Mouse (Mus musculus): ENCODE results near the gene Irf2bp2. TPM values are rescaled to one million over a fixed set of nuclear protein-coding genes. Genes with fewer than 3 reads are reported as not detected.
A peak's percentile ranks its signal among the peaks of the same experiment; 100 is the strongest.

Irf2bp2 gene
- polyA plus RNA-seq, 1 experiment from 2014 or later: 11.5 TPM

GRCm38 (mm10) chr8:126551871-126552270 is 41.9 kb downstream of the Irf2bp2 start:
- no peaks in the 10 kb centered on the region for H3K9me3 ChIP-seq (ENCODE audit: control insufficient read depth, low read length)
- H3K4me2 ChIP-seq (ENCODE audit: low read depth, low read length): no peak overlapping the region
- H3K9ac ChIP-seq (ENCODE audit: low read depth, low read length): no peak overlapping the region
- no peak for ATAC-seq
- H3K27me3 ChIP-seq (replicated peaks; ENCODE audit: control insufficient read depth, insufficient read depth, low read length): no peaks in the 10 kb centered on the region
- H3K4me3 ChIP-seq (ENCODE audit: low read length): no peak overlapping the region
- no peaks in the 10 kb centered on the region for H3K36me3 ChIP-seq (ENCODE audit: control insufficient read depth, insufficient read depth, low read length)
- no peak overlapping the region for H3K27ac ChIP-seq (ENCODE audit: low read length)
- 85% methylated on average over 4 of the region's 4 CpGs for WGBS
- 0 out of 2 replicates have a peak, but pooled peaks cover 3% of the 10 kb centered on the region for H3K4me1 ChIP-seq (ENCODE audit: control insufficient read depth, insufficient read depth, low read length)

- no peaks in the 10 kb centered on the region for H3K9me3 ChIP-seq (ENCODE audit: control insufficient read depth, low read length)
- H3K4me2 ChIP-seq (ENCODE audit: low read depth, low read length): no peak overlapping the region
- no peak overlapping the region for H3K9ac ChIP-seq (ENCODE audit: low read depth, low read length)
- WGBS: 66% methylated on average over 5 of the region's 5 CpGs
- H3K4me1 ChIP-seq (ENCODE audit: control insufficient read depth, insufficient read depth, low read length): 0 out of 2 replicates have a peak, but pooled peaks cover 3% of the 10 kb centered on the region
- H3K4me3 ChIP-seq (ENCODE audit: low read length): no peak overlapping the region
- ATAC-seq: peak; percentile 16; the same call in 1 of the 2 replicates
- no peak overlapping the region for H3K27ac ChIP-seq (ENCODE audit: low read length)
- H3K27me3 ChIP-seq (replicated peaks; ENCODE audit: control insufficient read depth, insufficient read depth, low read length): no peaks in the 10 kb centered on the region
- no peaks in the 10 kb centered on the region for H3K36me3 ChIP-seq (ENCODE audit: control insufficient read depth, insufficient read depth, low read length)
Measured at GRCm38 (mm10) chr8:126550944-126551357, 42.8 kb downstream of the Irf2bp2 start.

- no peak overlapping the region for H3K4me3 ChIP-seq (ENCODE audit: low read length)
- 49% methylated on average over 3 of the region's 3 CpGs for WGBS
- no peak; the same call in 1 of the 2 replicates for ATAC-seq
- no peaks in the 10 kb centered on the region for H3K36me3 ChIP-seq (ENCODE audit: control insufficient read depth, insufficient read depth, low read length)
- no peaks in the 10 kb centered on the region for H3K27me3 ChIP-seq (replicated peaks; ENCODE audit: control insufficient read depth, insufficient read depth, low read length)
- H3K9ac ChIP-seq (ENCODE audit: low read depth, low read length): no peak overlapping the region
- H3K27ac ChIP-seq (ENCODE audit: low read length): no peak overlapping the region
- 0 out of 2 replicates have a peak, but pooled peaks cover 3% of the 10 kb centered on the region for H3K4me1 ChIP-seq (ENCODE audit: control insufficient read depth, insufficient read depth, low read length)
- H3K9me3 ChIP-seq (ENCODE audit: control insufficient read depth, low read length): no peaks in the 10 kb centered on the region
- no peak overlapping the region for H3K4me2 ChIP-seq (ENCODE audit: low read depth, low read length)
Measured at GRCm38 (mm10) chr8:126547841-126548240, 45.9 kb downstream of the Irf2bp2 start.

DNA sequence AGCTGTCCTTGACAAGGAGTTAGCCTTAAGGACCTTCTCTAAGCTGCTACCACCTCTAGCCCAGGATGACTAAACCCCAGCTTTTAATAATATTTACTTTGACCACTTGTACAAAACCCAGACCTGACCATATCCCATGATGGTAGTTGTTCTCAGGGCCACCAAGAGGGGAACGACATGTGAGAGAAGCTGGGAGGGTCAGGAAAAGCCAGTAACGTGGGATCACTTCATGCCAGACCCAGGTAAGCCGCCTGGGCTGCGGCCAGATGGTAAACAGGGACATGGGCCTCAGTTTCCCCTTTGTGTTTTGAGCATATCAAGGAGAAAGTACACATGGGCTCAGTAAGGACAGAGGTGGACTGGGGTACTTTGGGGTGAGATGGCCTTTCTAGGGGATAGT is 46.4 kb downstream of the Irf2bp2 start:
- H3K4me2 ChIP-seq (ENCODE audit: low read depth, low read length): no peak overlapping the region
- 78% methylated on average over 4 of the region's 4 CpGs for WGBS
- no peak overlapping the region for H3K9ac ChIP-seq (ENCODE audit: low read depth, low read length)
- ATAC-seq: no peak
- H3K4me1 ChIP-seq (ENCODE audit: control insufficient read depth, insufficient read depth, low read length): 0 out of 2 replicates have a peak, but pooled peaks cover 3% of the 10 kb centered on the region
- no peaks in the 10 kb centered on the region for H3K9me3 ChIP-seq (ENCODE audit: control insufficient read depth, low read length)
- no peak overlapping the region for H3K27ac ChIP-seq (ENCODE audit: low read length)
- H3K36me3 ChIP-seq (ENCODE audit: control insufficient read depth, insufficient read depth, low read length): no peaks in the 10 kb centered on the region
- no peak overlapping the region for H3K4me3 ChIP-seq (ENCODE audit: low read length)
- H3K27me3 ChIP-seq (replicated peaks; ENCODE audit: control insufficient read depth, insufficient read depth, low read length): no peaks in the 10 kb centered on the region

DNA sequence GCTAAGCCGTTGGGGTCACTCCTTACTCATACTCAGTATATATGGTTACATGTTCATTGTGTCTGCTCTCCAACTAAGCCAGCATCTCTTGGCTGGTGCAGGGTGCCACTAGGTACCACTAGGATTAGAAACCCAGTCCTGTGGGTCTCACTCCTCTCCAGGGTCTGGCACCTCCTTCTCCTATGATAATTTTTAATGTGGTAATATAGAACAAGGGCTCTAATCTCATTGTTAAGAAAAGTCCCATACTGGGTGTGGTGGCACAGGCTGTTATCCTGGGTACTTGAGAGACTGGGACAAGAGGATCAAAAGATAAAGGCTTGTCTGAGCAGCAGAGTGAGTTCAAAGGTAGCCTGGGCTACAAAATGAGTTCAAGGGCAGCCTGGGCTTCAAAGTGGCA is 47.3 kb downstream of the Irf2bp2 start:
- ATAC-seq: no peak

GRCm38 (mm10) chr8:126543407-126543806 is 50.4 kb downstream of the Irf2bp2 start:
- Histone ChIP-seq H3K9ac (ENCODE audit: low read depth, low read length) (no peak overlapping the region), H3K9me3 (ENCODE audit: control insufficient read depth, low read length) (no peaks in the 10 kb centered on the region), H3K36me3 (ENCODE audit: control insufficient read depth, insufficient read depth, low read length) (no peaks in the 10 kb centered on the region), H3K4me3 (ENCODE audit: low read length) (no peak overlapping the region), H3K4me1 (ENCODE audit: control insufficient read depth, insufficient read depth, low read length) (peaks cover 18% of the 10 kb centered on the region), H3K27me3 (replicated peaks; ENCODE audit: control insufficient read depth, insufficient read depth, low read length) (no peaks in the 10 kb centered on the region), H3K27ac (ENCODE audit: low read length) (no peak overlapping the region), H3K4me2 (ENCODE audit: low read depth, low read length) (no peak overlapping the region)
- 73% methylated on average over 8 of the region's 8 CpGs for WGBS
- no peak for ATAC-seq

More for the DNA sequence above, 47.3 kb downstream of the Irf2bp2 start:
- no peaks in the 10 kb centered on the region for H3K36me3 ChIP-seq (ENCODE audit: control insufficient read depth, insufficient read depth, low read length)
- no peak overlapping the region for H3K4me3 ChIP-seq (ENCODE audit: low read length)
- H3K27ac ChIP-seq (ENCODE audit: low read length): no peak overlapping the region
- no peak overlapping the region for H3K4me2 ChIP-seq (ENCODE audit: low read depth, low read length)
- 68% methylated on average over 1 of the region's 1 CpGs for WGBS
- H3K27me3 ChIP-seq (replicated peaks; ENCODE audit: control insufficient read depth, insufficient read depth, low read length): no peaks in the 10 kb centered on the region
- H3K9ac ChIP-seq (ENCODE audit: low read depth, low read length): no peak overlapping the region
- H3K9me3 ChIP-seq (ENCODE audit: control insufficient read depth, low read length): no peaks in the 10 kb centered on the region
- H3K4me1 ChIP-seq (ENCODE audit: control insufficient read depth, insufficient read depth, low read length): 0 out of 2 replicates have a peak, but pooled peaks cover 3% of the 10 kb centered on the region

- Histone ChIP-seq H3K4me1 (ENCODE audit: control insufficient read depth, insufficient read depth, low read length) (peaks cover 21% of the 10 kb centered on the region), H3K9ac (ENCODE audit: low read depth, low read length) (no peak overlapping the region), H3K4me3 (ENCODE audit: low read length) (no peak overlapping the region), H3K27ac (ENCODE audit: low read length) (no peak overlapping the region), H3K4me2 (ENCODE audit: low read depth, low read length) (no peak overlapping the region), H3K9me3 (ENCODE audit: control insufficient read depth, low read length) (no peaks in the 10 kb centered on the region), H3K27me3 (replicated peaks; ENCODE audit: control insufficient read depth, insufficient read depth, low read length) (no peaks in the 10 kb centered on the region), H3K36me3 (ENCODE audit: control insufficient read depth, insufficient read depth, low read length) (no peaks in the 10 kb centered on the region)
- ATAC-seq: no peak
- 71% methylated on average over 5 of the region's 5 CpGs for WGBS
Measured at GRCm38 (mm10) chr8:126542757-126543156, 51.0 kb downstream of the Irf2bp2 start.

- Histone ChIP-seq H3K36me3 (ENCODE audit: control insufficient read depth, insufficient read depth, low read length) (no peaks in the 10 kb centered on the region), H3K27me3 (replicated peaks; ENCODE audit: control insufficient read depth, insufficient read depth, low read length) (no peaks in the 10 kb centered on the region), H3K4me3 (ENCODE audit: low read length) (no peak overlapping the region)
Measured at GRCm38 (mm10) chr8:126542090-126542689, 51.6 kb downstream of the Irf2bp2 start.

GRCm38 (mm10) chr8:126540298-126540697 is 53.5 kb downstream of the Irf2bp2 start:
- H3K36me3 ChIP-seq (ENCODE audit: control insufficient read depth, insufficient read depth, low read length): no peaks in the 10 kb centered on the region
- no peak overlapping the region for H3K4me3 ChIP-seq (ENCODE audit: low read length)
- H3K4me1 ChIP-seq (ENCODE audit: control insufficient read depth, insufficient read depth, low read length): peaks cover 40% of the 10 kb centered on the region
- no peak overlapping the region for H3K4me2 ChIP-seq (ENCODE audit: low read depth, low read length)
- no peak for ATAC-seq
- no peaks in the 10 kb centered on the region for H3K9me3 ChIP-seq (ENCODE audit: control insufficient read depth, low read length)
- H3K27me3 ChIP-seq (replicated peaks; ENCODE audit: control insufficient read depth, insufficient read depth, low read length): no peaks in the 10 kb centered on the region
- no peak overlapping the region for H3K9ac ChIP-seq (ENCODE audit: low read depth, low read length)
- 0 out of 2 replicates have a peak overlapping the region, but pooled peaks have one; percentile 2 for H3K27ac ChIP-seq (ENCODE audit: low read length)
- WGBS: 71% methylated on average over 5 of the region's 5 CpGs

More at GRCm38 (mm10) chr8:126542090-126542689, 51.6 kb downstream of the Irf2bp2 start:
- H3K4me2 ChIP-seq (ENCODE audit: low read depth, low read length): no peak overlapping the region
- 73% methylated on average over 10 of the region's 10 CpGs for WGBS
- no peak overlapping the region for H3K27ac ChIP-seq (ENCODE audit: low read length)
- H3K4me1 ChIP-seq (ENCODE audit: control insufficient read depth, insufficient read depth, low read length): peaks cover 26% of the 10 kb centered on the region
- ATAC-seq: no peak
- no peaks in the 10 kb centered on the region for H3K9me3 ChIP-seq (ENCODE audit: control insufficient read depth, low read length)
- no peak overlapping the region for H3K9ac ChIP-seq (ENCODE audit: low read depth, low read length)
